Mouse (Mus musculus) C3H10T1/2 (cell line): ENCODE data around the gene Nrsn1. TPM values are rescaled to one million over a fixed set of nuclear protein-coding genes. Genes with fewer than 3 reads are reported as not detected.

Source experiments
- polyA plus RNA-seq, 2 experiments: library from polyadenylated mRNA; unstranded; fragments of >200 nt; fragmentation: generic; extraction: Trizol; gene quantifications; one replicate each; pipeline ENCODE4 v1.2.1; 2012; ENCODE audit warnings: missing spikeins in 2 of 2

The Nrsn1 gene
- not detected for polyA plus RNA-seq

GRCm38 (mm10) chr13:25270402-25270801, at the start of gene Nrsn1:
TSS of gene Nrsn1 (minus strand) at chr13:25270502.

Other genes starting within 250 kb of the Nrsn1 start
- under 1 TPM in 1 of 2 experiments, not detected in 1; 0.04 TPM for gene Dcdc2a, start 214.5 kb downstream of the Nrsn1 start, polyA plus RNA-seq